Mouse (Mus musculus) C2C12 (cell line): ENCODE measurements around the gene Spag16. TPM values are rescaled to one million over a fixed set of nuclear protein-coding genes. Genes with fewer than 3 reads are reported as not detected.

Experiments used
- H3K27me3 ChIP-seq: one replicate; pipeline ENCODE4 v1.6.1; 2011; ENCODE audit not compliant: control insufficient read depth, insufficient read depth, insufficient read length
- H3K36me3 ChIP-seq: one replicate; pipeline ENCODE4 v1.6.1; 2011; ENCODE audit not compliant: control insufficient read depth, insufficient read depth
- H3K4me3 ChIP-seq: one replicate; pipeline ENCODE4 v1.5.1; 2011; ENCODE audit warnings: mild to moderate bottlenecking, control low read depth; ENCODE audit not compliant: poor library complexity, insufficient read depth, severe bottlenecking
- H3K79me2 ChIP-seq: one replicate; pipeline ENCODE4 v1.6.1; 2011; ENCODE audit not compliant: control insufficient read depth, insufficient read depth
- H3K79me3 ChIP-seq: one replicate; pipeline ENCODE4 v1.6.1; 2011; ENCODE audit warnings: low read depth, control low read depth
- H3ac ChIP-seq: one replicate; pipeline ENCODE3; 2011; ENCODE audit warnings: low read depth; ENCODE audit not compliant: control insufficient read depth, insufficient read length
- CEBPB ChIP-seq: IDR thresholded peaks from one replicate; pipeline ENCODE4 v1.6.1; 2011; ENCODE audit warnings: low read depth, mild to moderate bottlenecking, control low read depth, moderate library complexity
- CTCF ChIP-seq: IDR thresholded peaks from one replicate; pipeline ENCODE4 v1.5.1; 2011; ENCODE audit not compliant: control insufficient read depth, insufficient read depth, insufficient read length
- FOSL1 ChIP-seq: IDR thresholded peaks from one replicate; pipeline ENCODE4 v1.8.0; 2011; ENCODE audit warnings: mild to moderate bottlenecking, low read length; ENCODE audit not compliant: poor library complexity, insufficient read depth, severe bottlenecking
- MAX ChIP-seq: IDR thresholded peaks from one replicate; pipeline ENCODE4 v1.6.1; 2011; ENCODE audit warnings: mild to moderate bottlenecking, control low read depth
- MYOD1 ChIP-seq: IDR thresholded peaks from one replicate; pipeline ENCODE4 v1.6.1; 2011; ENCODE audit warnings: low read depth; ENCODE audit not compliant: control insufficient read depth, insufficient read length
- MYOG ChIP-seq: IDR thresholded peaks from one replicate; pipeline ENCODE4 v1.6.1; 2011; ENCODE audit not compliant: control insufficient read depth, insufficient read length; ENCODE audit errors: extremely low read depth
- USF1 ChIP-seq: IDR thresholded peaks from one replicate; pipeline ENCODE4 v1.6.1; 2011; ENCODE audit warnings: low read depth, mild to moderate bottlenecking, control low read depth, moderate library complexity
- polyA plus RNA-seq: library from polyadenylated mRNA; unstranded; fragments of >200 nt; fragmentation: generic; extraction: Trizol; gene quantifications from one replicate; pipeline ENCODE4 v1.2.1, GENCODE M21; 2012; ENCODE audit warnings: missing spikeins

Spag16 gene
- polyA plus RNA-seq, 1 experiment = not detected

DNA sequence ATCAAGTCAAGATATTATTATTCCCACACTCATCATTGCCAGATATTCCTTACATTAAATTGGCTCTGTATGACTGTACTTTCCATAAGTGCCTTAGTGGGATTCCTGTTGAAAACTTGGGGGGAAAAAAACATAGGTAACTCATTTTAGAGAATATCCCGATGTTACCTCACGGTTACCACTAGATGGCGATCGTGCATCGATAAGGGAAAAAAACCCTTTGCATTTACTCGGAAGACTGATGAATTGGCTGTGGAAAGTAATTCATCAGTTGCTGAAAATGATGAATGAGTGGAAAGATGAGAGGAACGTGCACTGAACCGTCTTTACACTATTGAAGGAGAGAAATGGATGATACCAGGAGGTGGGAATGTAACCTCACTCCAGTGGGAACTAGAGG lies 443.4 kb downstream of the Spag16 start:
- H3K27me3 ChIP-seq = no peaks in the 10 kb centered on the region
- no peak for TF ChIP-seq USF1
- TF ChIP-seq CTCF = no peak
- TF ChIP-seq CEBPB = no peak
- TF ChIP-seq MYOD1 = no peak
- no peak for TF ChIP-seq MAX
- TF ChIP-seq FOSL1 = no peak
- no peak for TF ChIP-seq MYOG
- H3K79me3 ChIP-seq = no peaks in the 10 kb centered on the region
- H3K36me3 ChIP-seq = no peaks in the 10 kb centered on the region
- H3ac ChIP-seq = no peak overlapping the region
- no peaks in the 10 kb centered on the region for H3K79me2 ChIP-seq
- H3K4me3 ChIP-seq = no peak overlapping the region

DNA sequence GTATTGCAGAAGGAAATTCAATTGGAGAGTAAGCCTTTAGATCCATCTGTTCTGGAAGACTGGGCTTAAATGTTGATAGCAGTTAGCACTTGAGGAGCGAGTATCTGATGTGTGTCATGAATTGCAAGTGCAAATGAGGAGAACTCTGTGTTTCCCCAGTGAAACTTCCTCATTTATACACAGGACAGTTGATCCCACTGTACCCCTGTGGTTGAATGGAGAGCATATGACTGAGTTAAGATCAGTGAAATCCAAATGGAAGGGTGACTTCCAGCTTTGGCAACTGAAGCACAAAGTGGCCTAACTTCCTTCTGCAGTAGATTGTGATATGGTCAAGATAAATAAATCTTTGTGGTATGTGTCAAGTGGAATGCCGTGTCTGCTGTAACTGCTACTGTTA lies 446.0 kb downstream of the Spag16 start:
- no peaks in the 10 kb centered on the region for H3K79me2 ChIP-seq
- H3ac ChIP-seq = no peak overlapping the region
- no peak overlapping the region for H3K4me3 ChIP-seq
- H3K27me3 ChIP-seq = no peaks in the 10 kb centered on the region
- TF ChIP-seq FOSL1 (no peak), CTCF (no peak), MAX (no peak), USF1 (no peak), MYOG (no peak), MYOD1 (no peak), CEBPB (no peak)
- no peaks in the 10 kb centered on the region for H3K79me3 ChIP-seq
- H3K36me3 ChIP-seq = no peaks in the 10 kb centered on the region

DNA sequence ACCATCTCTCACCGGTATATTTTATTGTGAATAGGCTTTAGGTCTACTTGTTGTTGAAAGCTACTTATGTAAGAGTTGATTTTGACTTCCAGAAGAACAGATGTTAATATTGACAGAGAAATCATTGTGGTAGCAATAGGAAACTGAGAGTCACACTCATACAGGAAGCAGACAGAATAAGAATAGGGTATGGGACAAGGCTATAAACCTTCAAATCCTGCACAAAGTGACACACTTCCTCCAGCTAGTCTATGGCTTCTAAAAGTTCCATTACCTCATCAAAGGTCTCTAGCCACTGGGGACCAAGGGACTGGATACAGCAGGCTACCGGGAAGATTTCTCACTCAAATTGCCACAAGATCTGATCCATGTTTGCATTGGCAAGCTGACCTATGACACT lies 452.5 kb downstream of the Spag16 start:
- H3K79me3 ChIP-seq = no peaks in the 10 kb centered on the region
- no peaks in the 10 kb centered on the region for H3K79me2 ChIP-seq
- H3ac ChIP-seq = no peak overlapping the region
- no peaks in the 10 kb centered on the region for H3K36me3 ChIP-seq
- no peak for TF ChIP-seq USF1
- no peak for TF ChIP-seq CEBPB
- no peak for TF ChIP-seq CTCF
- no peak for TF ChIP-seq MYOD1
- TF ChIP-seq FOSL1 = no peak
- TF ChIP-seq MYOG = no peak
- TF ChIP-seq MAX = no peak
- H3K4me3 ChIP-seq = no peak overlapping the region
- no peaks in the 10 kb centered on the region for H3K27me3 ChIP-seq

DNA sequence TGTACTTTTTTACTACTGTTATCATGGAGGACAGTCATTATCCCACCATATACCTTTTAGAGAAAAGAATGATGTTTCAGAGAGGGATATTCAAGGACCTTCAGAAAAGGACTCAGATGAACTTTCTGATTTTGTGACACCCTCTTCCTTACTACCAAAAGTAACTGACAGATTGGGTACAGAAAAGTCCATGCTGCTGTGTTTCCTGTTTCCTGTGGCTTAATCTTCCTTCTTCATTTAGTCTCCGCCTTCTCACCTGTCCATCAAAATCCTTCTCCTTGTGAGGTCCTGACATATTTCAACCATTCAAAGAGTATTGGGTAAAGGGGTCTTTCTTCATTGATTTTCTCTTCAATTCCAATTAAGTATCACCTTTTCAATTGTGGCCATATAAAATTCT lies 456.6 kb downstream of the Spag16 start:
- Histone ChIP-seq H3K27me3 (no peaks in the 10 kb centered on the region), H3K79me2 (no peaks in the 10 kb centered on the region), H3K36me3 (no peaks in the 10 kb centered on the region), H3K4me3 (no peak overlapping the region), H3ac (no peak overlapping the region), H3K79me3 (no peaks in the 10 kb centered on the region)
- TF ChIP-seq MYOD1 (no peak), FOSL1 (no peak)

DNA sequence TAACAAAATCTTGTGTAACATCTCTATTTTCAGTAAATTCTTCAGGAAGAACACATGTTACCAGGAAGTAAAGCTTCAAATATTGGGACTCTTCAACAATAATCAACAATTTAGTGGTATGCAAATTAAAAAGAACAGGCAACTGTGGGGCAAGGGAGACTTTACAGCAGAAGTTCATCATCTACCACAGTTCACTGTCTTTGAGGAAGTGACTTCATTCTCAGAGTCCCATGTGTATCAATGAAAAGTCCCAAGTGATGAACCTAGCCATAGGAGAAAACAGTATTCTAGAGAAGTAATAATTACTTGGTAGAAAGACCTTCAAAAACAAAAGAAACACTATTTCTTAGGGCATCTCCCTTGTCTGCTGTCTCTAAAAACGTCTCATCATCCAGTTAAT lies 457.4 kb downstream of the Spag16 start:
- Histone ChIP-seq H3K36me3 (no peaks in the 10 kb centered on the region), H3K79me3 (no peaks in the 10 kb centered on the region), H3K27me3 (no peaks in the 10 kb centered on the region), H3ac (no peak overlapping the region), H3K79me2 (no peaks in the 10 kb centered on the region), H3K4me3 (no peak overlapping the region)
- TF ChIP-seq MYOD1 (no peak), FOSL1 (no peak), CEBPB (no peak), MYOG (no peak), MAX (no peak), USF1 (no peak), CTCF (no peak)

DNA sequence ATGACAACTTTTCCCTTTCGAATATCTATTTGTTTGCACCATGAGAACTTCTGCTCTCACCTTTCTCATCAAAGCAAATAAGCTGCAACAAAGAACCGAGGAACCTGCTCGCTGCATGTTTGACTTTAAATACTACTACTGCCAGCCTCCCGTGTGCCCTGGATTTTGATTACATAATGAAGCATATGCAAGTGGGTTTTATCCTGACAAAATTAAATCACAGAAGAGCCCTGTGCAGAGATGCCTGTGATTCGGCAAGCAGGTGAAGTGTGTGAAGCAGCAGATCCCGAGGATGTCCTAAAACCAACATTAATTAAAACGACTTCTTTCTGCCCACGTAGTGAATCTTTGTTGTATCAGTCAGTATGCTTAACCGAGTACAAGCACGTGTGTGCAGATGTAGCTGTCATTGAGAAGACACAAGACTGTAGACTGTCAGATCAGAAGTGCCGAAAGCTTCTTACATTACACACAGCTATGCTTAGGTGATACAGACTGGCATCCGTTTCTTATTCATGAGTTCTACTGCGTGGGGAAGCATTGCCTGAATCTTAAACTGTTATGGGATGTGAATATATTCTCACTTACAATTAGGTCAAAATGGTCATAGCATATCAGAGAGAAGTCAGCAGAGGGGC lies 489.5 kb downstream of the Spag16 start:
- no peak overlapping the region for H3K4me3 ChIP-seq
- H3K36me3 ChIP-seq = no peaks in the 10 kb centered on the region
- no peaks in the 10 kb centered on the region for H3K79me3 ChIP-seq
- TF ChIP-seq USF1 = no peak
- TF ChIP-seq MAX = no peak
- H3K27me3 ChIP-seq = no peaks in the 10 kb centered on the region
- H3K79me2 ChIP-seq = no peaks in the 10 kb centered on the region
- H3ac ChIP-seq = no peak overlapping the region
